Mouse (Mus musculus) layer of hippocampus, adult 8-10 months (tissue): ENCODE results near the gene Ecpas. TPM values are rescaled to one million over a fixed set of nuclear protein-coding genes. Genes with fewer than 3 reads are reported as not detected.

Experiments
- DNase-seq, 2 experiments: peaks; one replicate each; pipeline ENCODE4 v3.0.0; 2022; ENCODE audit warnings: low spot score in 2 of 2
- total RNA-seq, 4 experiments: library from RNA; stranded (reverse); gene quantifications; 2 replicates each; pipeline ENCODE4 v1.2.4; 2022

The Ecpas gene
- 100 to 1,000 TPM; 118 to 183 (median 129) TPM for total RNA-seq

GRCm38 (mm10) chr4:58912629-58913335, at the start of gene Ecpas:
TSS of gene Ecpas (minus strand) at chr4:58912749.
- DNase-seq: peak; percentile 52 to 66

- DNase-seq: no peak
Observed at GRCm38 (mm10) chr4:58961719-58962118, 49.2 kb upstream of the Ecpas start.

- DNase-seq: no peak
Observed at GRCm38 (mm10) chr4:58952630-58953029, 40.1 kb upstream of the Ecpas start.

GRCm38 (mm10) chr4:58948391-58948790, 35.8 kb upstream of the Ecpas start:
- DNase-seq: no peak

GRCm38 (mm10) chr4:58944695-58945094, 32.1 kb upstream of the Ecpas start:
- DNase-seq: peak in 1 of 2 experiments; percentile 27

- DNase-seq: no peak
Observed at GRCm38 (mm10) chr4:58944206-58944553, 31.6 kb upstream of the Ecpas start.

- peak; percentile 91 to 93 for DNase-seq
Observed at GRCm38 (mm10) chr4:58943420-58944205, 31.1 kb upstream of the Ecpas start, which contains the start of gene Zkscan16. TSS of gene Zkscan16 (plus strand) at chr4:58943628.

- no peak for DNase-seq
Observed at GRCm38 (mm10) chr4:58942942-58943341, 30.4 kb upstream of the Ecpas start.

GRCm38 (mm10) chr4:58941638-58942037, 29.1 kb upstream of the Ecpas start:
- no peak for DNase-seq

- no peak for DNase-seq
Observed at GRCm38 (mm10) chr4:58935846-58936245, 23.3 kb upstream of the Ecpas start.

- DNase-seq: peak in 1 of 2 experiments; percentile 34
Observed at GRCm38 (mm10) chr4:58934746-58935476, 22.4 kb upstream of the Ecpas start.

GRCm38 (mm10) chr4:58934308-58934707, 21.8 kb upstream of the Ecpas start:
- no peak for DNase-seq

GRCm38 (mm10) chr4:58932541-58932940, 20.0 kb upstream of the Ecpas start:
- no peak for DNase-seq

- DNase-seq: no peak
Observed at GRCm38 (mm10) chr4:58927661-58928060, 15.1 kb upstream of the Ecpas start.

GRCm38 (mm10) chr4:58926120-58926519, 13.6 kb upstream of the Ecpas start:
- no peak for DNase-seq

- no peak for DNase-seq
Observed at GRCm38 (mm10) chr4:58925664-58926063, 13.1 kb upstream of the Ecpas start.

GRCm38 (mm10) chr4:58923933-58924332, 11.4 kb upstream of the Ecpas start:
- DNase-seq: no peak

- no peak for DNase-seq
Observed at GRCm38 (mm10) chr4:58915081-58915826, 2.7 kb upstream of the Ecpas start.

- no peak for DNase-seq
Observed at GRCm38 (mm10) chr4:58913336-58914026, 932 bp upstream of the Ecpas start.

- DNase-seq: peak; percentile 28 to 53
Observed at GRCm38 (mm10) chr4:58911831-58912628, 519 bp downstream of the Ecpas start.
